Mouse (Mus musculus) small intestine, adult 2 months (tissue): Measurements from ENCODE around the gene Zfp1.

Experiments used
- CTCF ChIP-seq: fragments of 200-500 bp; IDR thresholded peaks from 2 replicates; pipeline ENCODE4 v1.5.1; 2012; ENCODE audit warnings: low read depth, mild to moderate bottlenecking, control low read depth, inconsistent platforms, low read length, moderate library complexity, mixed read lengths; ENCODE audit not compliant: insufficient replicate concordance, insufficient read length; ENCODE audit errors: extremely low read depth
- POLR2A ChIP-seq: fragments of 200-500 bp; IDR thresholded peaks from 2 replicates; pipeline ENCODE4 v1.6.1; 2012; ENCODE audit warnings: low read depth, mild to moderate bottlenecking, control low read depth, inconsistent platforms, low read length, moderate library complexity

- no peak for TF ChIP-seq POLR2A
- TF ChIP-seq CTCF, result no peak
Measured at GRCm38 (mm10) chr8:111626528-111626820, 16.7 kb upstream of the Zfp1 start.
